Mouse (Mus musculus) urinary bladder, adult 18-20 months (tissue): ENCODE measurements around the gene Dennd1a.

ENCODE experiments used
- DNase-seq, 2 experiments: peaks; one replicate each; pipeline ENCODE4 v3.0.0; 2022; ENCODE audit warnings: low spot score in 2 of 2, mixed read lengths in 2 of 2

The Dennd1a gene

DNA sequence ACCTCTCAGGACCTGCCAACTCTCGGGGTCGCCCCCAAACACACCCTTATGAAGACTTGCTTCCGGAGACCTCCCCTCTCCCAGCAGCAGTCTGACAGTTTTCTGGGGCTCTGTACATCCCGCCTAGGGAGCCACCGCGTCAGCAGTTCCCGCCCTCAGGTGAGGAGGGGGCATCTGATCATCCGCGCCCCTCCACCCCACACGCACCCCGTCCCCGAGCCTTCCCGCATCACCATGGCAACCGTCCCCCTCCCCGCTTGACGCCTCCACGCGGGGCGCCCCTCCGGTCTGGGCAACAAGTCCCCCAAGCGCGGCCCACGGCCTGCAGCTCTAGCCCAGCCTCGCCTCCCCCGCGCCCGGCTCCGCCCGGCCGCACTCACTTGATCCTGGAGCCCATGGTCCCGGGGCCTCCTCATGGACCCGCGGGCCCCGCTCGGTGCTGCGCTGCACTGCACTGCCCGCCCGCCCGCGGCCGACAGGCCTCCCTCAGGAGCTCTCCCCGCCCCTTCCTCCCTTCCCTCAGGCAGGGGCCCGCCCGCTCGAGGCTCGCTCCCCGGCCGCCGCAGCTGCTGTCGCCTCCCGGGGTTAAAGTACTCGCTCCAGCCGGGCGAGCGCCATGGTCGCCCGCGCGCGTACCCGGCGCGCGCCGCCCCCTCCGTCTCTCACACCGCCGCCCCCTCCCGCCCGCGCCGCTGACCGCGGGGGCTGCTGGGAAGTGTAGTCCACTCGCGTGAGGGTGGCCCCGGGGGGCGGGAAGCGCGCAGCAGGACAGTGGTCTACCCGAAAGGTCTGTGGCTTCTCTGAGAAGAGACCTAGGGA is at the start of gene Dennd1a:
Dennd1a (minus strand) TSS at position 658 of the 819 bp plus-strand sequence.
- DNase-seq = peak; percentile 76 to 87

- no peak for DNase-seq
Observed at GRCm38 (mm10) chr2:38336606-38337005, 49.4 kb upstream of the Dennd1a start.

DNA sequence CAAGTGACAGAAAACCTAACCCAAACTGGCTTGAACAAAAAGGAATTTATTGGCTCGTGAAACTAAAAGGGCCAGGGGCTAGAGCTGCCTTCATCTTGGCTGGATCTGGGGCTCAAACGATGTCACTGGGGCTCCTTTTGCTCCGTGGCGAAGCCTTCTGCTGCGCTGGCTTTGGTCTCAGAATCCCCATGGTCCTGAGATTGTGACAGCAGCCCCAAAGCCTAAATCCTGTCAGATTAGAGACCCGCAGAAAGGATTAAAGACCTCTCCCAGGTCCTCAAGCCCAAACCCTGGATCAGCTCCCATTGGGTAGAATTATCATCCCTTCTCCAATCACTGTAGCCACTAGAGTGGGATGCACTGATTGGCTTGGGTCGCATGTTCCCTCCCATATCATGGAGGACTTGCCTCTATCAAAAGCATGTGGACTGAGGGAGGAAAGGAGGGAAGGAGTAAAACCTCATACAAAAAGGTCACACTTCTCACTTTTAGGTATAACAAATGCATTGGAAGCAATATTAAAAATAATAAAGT is 46.5 kb upstream of the Dennd1a start:
- DNase-seq = no peak

DNA sequence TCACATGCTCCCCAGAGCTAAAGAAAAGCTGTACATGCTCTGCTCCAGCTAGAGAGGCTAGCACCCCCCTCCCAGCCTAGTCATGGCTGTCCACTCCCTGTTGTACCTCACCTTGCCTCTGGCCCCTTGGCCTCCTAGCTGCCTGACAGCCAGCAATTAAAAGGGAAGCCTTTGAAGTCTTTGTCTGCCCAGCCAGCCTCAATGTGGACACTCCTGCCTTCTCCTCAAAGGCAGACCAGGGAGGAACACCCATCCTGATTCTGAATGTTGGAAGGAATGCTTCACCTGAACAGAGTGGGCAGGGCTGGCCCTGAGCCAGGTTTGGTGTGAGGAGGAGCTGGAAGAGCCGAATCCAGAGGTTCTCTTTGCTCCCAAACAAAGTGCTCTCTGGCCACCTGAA is 39.5 kb upstream of the Dennd1a start:
- DNase-seq = no peak

GRCm38 (mm10) chr2:38323380-38323779 is 36.2 kb upstream of the Dennd1a start:
- no peak for DNase-seq

GRCm38 (mm10) chr2:38320911-38321310 is 33.7 kb upstream of the Dennd1a start:
- DNase-seq = no peak

GRCm38 (mm10) chr2:38319086-38319485 is 31.9 kb upstream of the Dennd1a start:
- DNase-seq = no peak

DNA sequence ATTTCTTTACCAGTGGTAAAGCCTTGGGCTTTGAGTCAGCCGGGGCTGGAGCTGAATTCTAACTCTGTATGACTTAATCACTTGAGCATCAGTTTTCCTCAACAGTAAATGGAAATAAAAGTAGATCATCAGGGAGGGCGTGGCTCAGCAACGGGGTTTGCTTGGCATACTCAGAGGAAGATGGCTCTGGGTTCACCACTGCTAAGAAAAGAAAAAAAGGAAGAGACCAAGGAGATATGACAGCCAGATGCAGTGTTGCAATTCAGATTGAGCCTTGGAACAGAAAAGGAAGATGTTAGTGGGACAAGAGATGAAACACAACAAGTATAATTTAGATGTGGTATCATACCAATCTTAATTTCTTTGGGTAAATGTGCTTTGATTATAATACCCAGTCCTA is 26.2 kb upstream of the Dennd1a start:
- DNase-seq = no peak

GRCm38 (mm10) chr2:38312921-38313320 is 25.7 kb upstream of the Dennd1a start:
- DNase-seq = no peak

DNA sequence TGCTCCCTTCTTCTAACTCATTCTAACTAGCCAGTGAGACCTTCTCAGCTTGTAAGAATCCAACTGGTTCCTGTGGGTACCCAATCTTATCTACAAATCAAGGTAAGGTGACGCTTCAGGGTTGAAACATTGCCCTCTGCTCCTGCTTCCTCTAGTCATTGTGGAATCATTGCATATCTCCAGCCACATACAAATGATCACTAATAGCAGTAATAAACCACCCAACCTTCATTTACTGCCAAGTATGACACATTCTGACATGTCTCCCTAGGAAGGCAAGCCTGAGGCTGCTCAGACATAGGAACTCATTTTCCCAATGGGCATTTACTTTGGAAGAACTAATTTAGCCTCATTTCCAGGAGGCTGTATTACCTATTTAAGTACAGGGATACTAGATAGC is 18.0 kb upstream of the Dennd1a start:
- no peak for DNase-seq

GRCm38 (mm10) chr2:38300941-38301340 is 13.8 kb upstream of the Dennd1a start:
- DNase-seq = no peak

- DNase-seq = no peak
Observed at GRCm38 (mm10) chr2:38295939-38296338, 8.7 kb upstream of the Dennd1a start.

- DNase-seq = no peak
Observed at GRCm38 (mm10) chr2:38291526-38291925, 4.3 kb upstream of the Dennd1a start.

- DNase-seq = no peak
Observed at GRCm38 (mm10) chr2:38288226-38288625, 1.0 kb upstream of the Dennd1a start.

DNA sequence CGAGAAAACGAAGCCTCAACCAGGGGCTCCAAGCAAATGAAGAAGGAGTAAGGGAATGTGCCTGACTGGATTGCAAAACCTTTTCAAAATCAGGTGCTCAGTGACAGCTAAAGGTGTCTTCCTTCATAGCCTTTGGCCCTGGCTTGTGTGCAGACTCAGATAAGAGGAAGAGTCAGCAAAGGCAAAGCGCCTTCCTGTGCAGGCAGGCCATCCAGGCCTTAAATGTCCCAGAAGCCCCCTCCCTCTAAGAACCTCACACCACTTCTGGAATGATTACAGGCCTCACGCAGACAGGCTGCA is 807 bp downstream of the Dennd1a start:
- no peak for DNase-seq

DNA sequence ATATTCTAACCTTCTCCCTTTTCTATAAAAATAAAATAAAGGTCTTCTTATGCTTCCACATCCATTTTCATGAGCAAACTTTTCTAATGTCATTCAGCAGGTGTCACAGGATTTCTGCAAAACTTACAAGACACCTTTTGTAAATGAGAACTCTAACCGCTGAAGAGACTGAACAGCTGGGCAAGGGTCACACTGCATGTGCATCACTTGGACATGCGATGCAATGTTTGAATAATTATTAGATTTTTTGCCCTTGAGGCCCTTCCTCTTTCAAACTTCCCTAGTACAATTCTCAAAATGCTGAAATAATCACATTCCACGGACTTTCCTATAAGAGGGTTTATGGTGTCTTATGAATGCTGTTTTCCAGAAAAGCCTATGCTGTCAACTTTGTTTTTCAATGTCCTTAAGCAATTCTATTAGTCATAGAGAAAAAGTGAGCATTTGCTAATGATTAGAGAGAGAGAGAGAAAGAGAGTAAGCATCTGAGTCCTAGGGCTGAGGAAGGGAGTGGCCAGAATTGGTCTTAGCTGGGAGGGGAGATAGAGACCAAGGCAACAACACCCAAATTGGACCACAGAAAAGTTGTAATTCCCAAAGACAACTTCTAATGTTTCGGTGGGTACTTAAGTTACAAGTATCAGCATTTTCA is 1.3 kb downstream of the Dennd1a start:
- no peak for DNase-seq

- no peak for DNase-seq
Observed at GRCm38 (mm10) chr2:38283961-38284360, 3.2 kb downstream of the Dennd1a start.

GRCm38 (mm10) chr2:38280376-38280775 is 6.8 kb downstream of the Dennd1a start:
- no peak for DNase-seq

GRCm38 (mm10) chr2:38274973-38275372 is 12.2 kb downstream of the Dennd1a start:
- DNase-seq = no peak

DNA sequence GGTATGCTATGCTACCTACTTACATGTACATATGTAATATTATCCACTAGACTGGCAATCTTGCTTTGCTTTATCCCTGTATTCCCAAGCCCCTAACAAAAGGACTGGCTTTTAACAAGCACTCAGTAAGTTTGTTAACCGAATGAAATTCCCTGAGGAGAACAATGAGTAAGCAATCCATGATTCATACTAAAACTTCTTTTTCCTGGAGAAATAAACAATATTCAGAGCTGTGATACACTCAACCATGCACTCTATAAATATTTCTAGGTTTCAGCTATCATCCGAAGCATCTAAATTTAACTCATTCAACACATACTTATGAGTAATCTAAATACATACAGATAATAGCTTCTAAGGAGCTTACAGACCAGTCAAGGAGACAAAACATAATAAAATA is 23.5 kb downstream of the Dennd1a start:
- DNase-seq = no peak

DNA sequence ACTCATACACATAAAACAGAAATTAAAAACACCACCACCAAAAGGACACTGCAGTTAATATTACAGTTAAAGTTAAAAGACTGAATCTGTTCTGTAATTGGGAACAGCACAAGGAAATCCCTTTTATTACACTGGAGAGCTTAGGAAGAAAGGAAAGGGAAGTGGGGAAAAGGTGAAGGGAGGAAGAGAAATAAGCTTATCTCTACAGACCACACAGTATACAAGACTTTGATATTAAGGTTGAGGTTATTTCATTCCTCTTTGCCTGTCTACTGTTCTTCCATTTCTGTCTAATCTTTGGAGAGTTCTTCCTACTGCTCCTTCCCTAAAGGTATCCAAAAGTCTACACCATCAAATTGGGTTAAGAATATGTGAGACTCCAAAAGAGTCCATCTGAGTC is 28.1 kb downstream of the Dennd1a start:
- no peak for DNase-seq

- no peak for DNase-seq
Observed at GRCm38 (mm10) chr2:38237616-38238015, 49.6 kb downstream of the Dennd1a start.

- no peak for DNase-seq
Observed at GRCm38 (mm10) chr2:38235593-38235992, 51.6 kb downstream of the Dennd1a start.
